Mouse (Mus musculus): Measurements from ENCODE around the gene Pamr1.

The Pamr1 gene

GRCm38 (mm10) chr2:102659521-102659830 lies 109.7 kb downstream of the Pamr1 start:
- DNase-seq (ENCODE audit: low spot score in 2 of 2): no peak

GRCm38 (mm10) chr2:102661052-102661451 lies 111.2 kb downstream of the Pamr1 start:
- DNase-seq (ENCODE audit: low spot score in 2 of 2): no peak

GRCm38 (mm10) chr2:102662911-102663310 lies 113.1 kb downstream of the Pamr1 start:
- no peak for DNase-seq (ENCODE audit: low spot score in 2 of 2)

DNA sequence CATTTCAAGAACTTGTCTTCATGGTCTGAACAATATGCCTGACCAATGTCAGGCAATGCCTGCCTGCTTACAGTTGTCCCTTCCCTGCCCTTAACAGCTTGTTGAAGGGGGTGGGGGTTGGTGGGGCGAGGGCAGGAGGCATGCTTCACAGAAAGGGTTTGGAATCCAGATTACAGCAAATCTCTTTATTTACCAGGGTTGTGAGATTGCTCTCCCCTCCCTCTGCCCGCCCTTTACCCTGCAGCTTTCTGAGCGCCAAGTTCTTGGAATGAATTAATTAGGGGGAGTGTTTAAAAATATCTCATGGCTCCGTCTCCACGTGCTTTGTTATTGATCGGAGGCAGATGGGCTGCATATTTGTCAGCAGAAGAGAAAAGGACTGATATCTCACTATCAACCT lies 113.5 kb downstream of the Pamr1 start:
- no peak for DNase-seq (ENCODE audit: low spot score in 2 of 2)

- no peak for DNase-seq (ENCODE audit: low spot score in 2 of 2)
Measured at GRCm38 (mm10) chr2:102663865-102664264, 114.1 kb downstream of the Pamr1 start.

- DNase-seq (ENCODE audit: low spot score in 2 of 2): no peak
Measured at GRCm38 (mm10) chr2:102667981-102668380, 118.2 kb downstream of the Pamr1 start.

DNA sequence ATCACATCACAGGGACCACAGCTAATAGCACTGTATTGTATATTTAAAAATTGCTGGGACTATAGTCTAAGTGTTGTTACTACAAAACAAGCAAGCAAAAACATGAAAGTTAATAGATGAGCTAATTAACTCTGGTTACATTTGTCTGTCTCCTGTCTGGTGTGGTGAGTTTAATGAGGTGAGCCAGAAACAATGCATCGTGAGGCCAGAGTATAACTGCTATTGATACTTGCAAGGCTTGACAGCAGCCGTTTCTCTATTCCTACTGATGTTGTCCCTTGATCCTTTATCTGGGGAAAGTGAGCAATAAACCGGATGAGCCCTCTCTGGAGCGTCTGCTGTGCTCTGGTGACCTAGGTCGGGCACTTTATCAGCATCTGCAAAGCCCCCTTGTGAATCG lies 119.8 kb downstream of the Pamr1 start:
- no peak for DNase-seq (ENCODE audit: low spot score in 2 of 2)

GRCm38 (mm10) chr2:102674582-102674981 lies 124.8 kb downstream of the Pamr1 start:
- no peak for DNase-seq (ENCODE audit: low spot score in 2 of 2)

GRCm38 (mm10) chr2:102675275-102675674 lies 125.5 kb downstream of the Pamr1 start:
- peak in 1 of 2 experiments; percentile 70 for DNase-seq (ENCODE audit: low spot score in 2 of 2)

- DNase-seq (ENCODE audit: low spot score in 2 of 2): no peak
Measured at GRCm38 (mm10) chr2:102676716-102677312, 127.0 kb downstream of the Pamr1 start.

- DNase-seq (ENCODE audit: low spot score in 2 of 2): no peak
Measured at GRCm38 (mm10) chr2:102677400-102677799, 127.6 kb downstream of the Pamr1 start.

DNA sequence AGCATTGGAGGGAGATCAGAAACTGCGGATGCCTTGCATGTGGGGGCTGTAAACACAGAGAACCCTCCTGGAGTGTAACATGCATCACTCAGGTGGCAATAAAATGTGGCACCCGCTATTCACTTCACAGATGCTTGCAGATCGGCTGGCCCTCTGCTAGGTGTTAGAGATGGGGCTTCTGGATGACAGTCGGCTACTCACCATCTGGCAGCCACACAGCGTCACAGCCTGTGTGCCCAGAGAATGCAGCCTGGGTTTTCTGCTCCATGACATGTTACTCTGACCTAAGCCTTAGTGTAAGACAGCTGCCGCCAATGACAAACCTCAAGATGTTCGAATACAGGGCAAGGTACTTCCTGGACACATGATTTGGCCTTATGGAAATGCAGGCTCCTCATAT lies 131.5 kb downstream of the Pamr1 start:
- no peak for DNase-seq (ENCODE audit: low spot score in 2 of 2)

GRCm38 (mm10) chr2:102682168-102682567 lies 132.4 kb downstream of the Pamr1 start:
- no peak for DNase-seq (ENCODE audit: low spot score in 2 of 2)

GRCm38 (mm10) chr2:102685371-102686107 lies 135.7 kb downstream of the Pamr1 start:
- no peak for DNase-seq (ENCODE audit: low spot score in 2 of 2)

DNA sequence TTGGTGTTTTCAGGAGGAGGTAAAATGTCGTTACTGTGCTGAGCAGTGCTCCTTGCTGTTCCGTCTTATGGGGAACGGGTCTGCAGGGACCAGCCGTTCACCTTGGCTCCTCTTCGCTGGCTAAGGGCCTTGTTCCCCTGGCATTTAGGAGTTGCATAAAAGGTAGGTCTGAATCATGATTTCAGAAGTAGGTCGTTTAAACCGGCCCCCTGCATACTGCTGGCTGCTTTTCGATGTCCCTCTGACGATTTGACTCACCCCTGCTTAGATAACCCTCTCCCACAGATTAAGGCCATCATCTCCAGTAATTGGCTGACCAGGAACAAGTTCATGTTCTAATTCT lies 136.3 kb downstream of the Pamr1 start:
- no peak for DNase-seq (ENCODE audit: low spot score in 2 of 2)

Measured in left cerebral cortex, adult 9 months (tissue).